ENCODE assay signal across 7 mouse cellular contexts in the genomic region with DNA sequence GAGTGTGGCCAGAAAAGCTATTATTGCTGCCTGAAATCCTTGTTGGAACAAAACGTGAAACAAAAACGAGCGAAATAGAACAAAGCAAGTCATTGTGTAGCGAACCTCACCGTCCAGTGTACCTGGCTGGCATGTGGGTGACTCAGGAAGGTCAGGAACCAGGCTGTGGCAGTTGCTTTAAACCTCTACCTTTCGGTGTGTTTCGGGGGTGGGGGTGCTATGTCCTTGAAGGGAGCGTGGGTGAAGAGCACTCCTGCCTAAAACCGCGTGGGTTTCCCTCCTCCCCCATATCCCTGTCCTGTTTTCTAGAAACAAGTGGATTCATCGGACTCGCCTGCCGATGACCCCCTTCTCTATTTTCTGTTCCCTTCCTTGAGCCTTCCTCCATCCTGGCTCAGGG.
DNase-seq lines count a peak whose midpoint lies in the region; ATAC-seq and TF ChIP-seq lines count a peak whose summit lies in the region.

No protein-coding gene starts in this region.

- no peak overlapping the region for H3K4me2 ChIP-seq in kidney, postnatal 0 days (ENCODE audit: low read length)
- H3K4me2 ChIP-seq in embryonic facial prominence, embryonic 13.5 days = peak overlapping the region; percentile 48
- H3K4me2 ChIP-seq in liver, postnatal 0 days (ENCODE audit: low read depth, low read length) = peak overlapping the region; percentile 48

- no peak overlapping the region for H3K4me3 ChIP-seq in kidney, postnatal 0 days (replicated peaks; ENCODE audit: low read depth, low read length)
- no peak overlapping the region for H3K4me3 ChIP-seq in embryonic facial prominence, embryonic 13.5 days
- H3K4me3 ChIP-seq in liver, postnatal 0 days (ENCODE audit: low read depth, low read length) = no peak overlapping the region

- TF ChIP-seq CTCF in kidney, postnatal 0 days (IDR thresholded peaks at IDR 0.05; ENCODE audit: low read depth) = no peak
- TF ChIP-seq CTCF in liver, postnatal 0 days (IDR thresholded peaks at IDR 0.05; ENCODE audit: low read depth) = no peak

- H3K27ac ChIP-seq in kidney, postnatal 0 days = peak overlapping the region; percentile 70
- H3K27ac ChIP-seq in embryonic facial prominence, embryonic 13.5 days = peak overlapping the region; percentile 75; the same call in 1 of the 2 replicates
- H3K27ac ChIP-seq in liver, postnatal 0 days (ENCODE audit: low read depth) = 0 out of 2 replicates have a peak overlapping the region, but pooled peaks have one; percentile 7

- H3K9ac ChIP-seq in kidney, postnatal 0 days (ENCODE audit: low read depth, low read length) = no peak overlapping the region
- H3K9ac ChIP-seq in embryonic facial prominence, embryonic 13.5 days = no peak overlapping the region
- H3K9ac ChIP-seq in liver, postnatal 0 days (replicated peaks) = no peak overlapping the region

- DNase-seq in kidney, postnatal 0 days (ENCODE audit: low spot score) = no peak
- DNase-seq in kidney, postnatal 25 days = no peak
- peak; percentile 36 to 51 for DNase-seq in cerebellum, adult 18-20 months
- DNase-seq in liver, postnatal 0 days = no peak
- DNase-seq in spleen, adult 18-20 months = no peak
- no peak for DNase-seq in retina, embryonic 14.5 days (ENCODE audit: low spot score)

- ATAC-seq in kidney, postnatal 0 days (replicated peaks; ENCODE audit: low FRiP score, low read depth) = peak; percentile 47; the same call in 1 of the 2 replicates
- ATAC-seq in embryonic facial prominence, embryonic 13.5 days (ENCODE audit: insufficient number of reproducible peaks, insufficient read depth, low FRiP score, low TSS enrichment, low read depth) = no peak
- ATAC-seq in liver, postnatal 0 days = no peak

- no peaks in the 10 kb centered on the region for H3K36me3 ChIP-seq in kidney, postnatal 0 days (ENCODE audit: insufficient read depth, low read length)
- H3K36me3 ChIP-seq in embryonic facial prominence, embryonic 13.5 days = no peaks in the 10 kb centered on the region
- no peaks in the 10 kb centered on the region for H3K36me3 ChIP-seq in liver, postnatal 0 days (replicated peaks; ENCODE audit: insufficient read depth, low read length)

- no peak for TF ChIP-seq EP300 in liver, postnatal 0 days (IDR thresholded peaks at IDR 0.05; ENCODE audit: low read depth)

- no peaks in the 10 kb centered on the region for H3K9me3 ChIP-seq in kidney, postnatal 0 days (replicated peaks; ENCODE audit: low read length)
- no peaks in the 10 kb centered on the region for H3K9me3 ChIP-seq in embryonic facial prominence, embryonic 13.5 days
- H3K9me3 ChIP-seq in liver, postnatal 0 days (ENCODE audit: low read length) = no peaks in the 10 kb centered on the region

- H3K27me3 ChIP-seq in kidney, postnatal 0 days (ENCODE audit: insufficient read depth, low read length) = no peaks in the 10 kb centered on the region
- H3K27me3 ChIP-seq in embryonic facial prominence, embryonic 13.5 days = no peaks in the 10 kb centered on the region
- H3K27me3 ChIP-seq in liver, postnatal 0 days (ENCODE audit: insufficient read depth, low read length) = no peaks in the 10 kb centered on the region

- 67% methylated on average over 13 of the region's 13 CpGs for WGBS in kidney, postnatal 0 days
- 75% methylated on average over 13 of the region's 13 CpGs for WGBS in embryonic facial prominence, embryonic 13.5 days
- 56% methylated on average over 13 of the region's 13 CpGs for WGBS in liver, postnatal 0 days (ENCODE audit: insufficient replicate concordance)

- H3K4me1 ChIP-seq in kidney, postnatal 0 days (replicated peaks; ENCODE audit: insufficient read depth, low read length) = peaks cover 23% of the 10 kb centered on the region
- peaks cover 31% of the 10 kb centered on the region for H3K4me1 ChIP-seq in embryonic facial prominence, embryonic 13.5 days
- peaks cover 14% of the 10 kb centered on the region for H3K4me1 ChIP-seq in liver, postnatal 0 days (ENCODE audit: insufficient read depth)

Comparison
In these comparisons a context has a peak if more than half of its experiments do, and no peak if none do; other contexts are left out.
1. DNase-seq: peak in cerebellum, adult 18-20 months (2 of 2); none in kidney, postnatal 0 days (single experiment), kidney, postnatal 25 days (0 of 2), liver, postnatal 0 days (single experiment), spleen, adult 18-20 months (0 of 2) and retina, embryonic 14.5 days (single experiment).
2. H3K27ac ChIP-seq: peak in every context shown above with its lines; median percentile 75 in embryonic facial prominence, embryonic 13.5 days; 70 in kidney, postnatal 0 days; 7 in liver, postnatal 0 days.